13 mouse cellular contexts compared by ENCODE assay signal in genomic region chr4:75266773-75267550, GRCm38 (mm10). TPM values are rescaled to one million over a fixed set of nuclear protein-coding genes. Genes with fewer than 3 reads are reported as not detected.
DNase-seq lines count a peak whose midpoint lies in the region; ATAC-seq and TF ChIP-seq lines count a peak whose summit lies in the region.
"Had no signal": no experiment of that assay in that cellular context is flagged by ENCODE, and none has a peak within 500 bp of the region (broad histone marks: within the 10 kb centered on the region; RNA-seq: fewer than 3 reads in every experiment).

No protein-coding gene starts in this region.

- H3K27me3 ChIP-seq in lung, embryonic 16.5 days (ENCODE audit: control insufficient read depth, insufficient read depth, low read depth, low read length) = no peaks in the 10 kb centered on the region
- no peaks in the 10 kb centered on the region; the same call in 1 of the 2 replicates for H3K27me3 ChIP-seq in G1E (ENCODE audit: insufficient read depth, low read length)
- H3K27me3 ChIP-seq: hindbrain, embryonic 15.5 days had no signal

- H3K4me1 ChIP-seq in lung, embryonic 16.5 days (replicated peaks; ENCODE audit: control insufficient read depth, insufficient read depth, low read length) = 0 out of 2 replicates have a peak, but pooled peaks cover 5% of the 10 kb centered on the region
- peaks cover 5% of the 10 kb centered on the region; the same call in 1 of the 2 replicates for H3K4me1 ChIP-seq in G1E (ENCODE audit: insufficient read depth, low read depth, low read length)
- peaks cover 2% of the 10 kb centered on the region; the same call in 1 of the 2 replicates for H3K4me1 ChIP-seq in lung, adult 2 months (ENCODE audit: control insufficient read depth, insufficient read depth, low read length)
- H3K4me1 ChIP-seq: hindbrain, embryonic 15.5 days had no signal

- no peak for TF ChIP-seq CTCF in G1E (IDR thresholded peaks at IDR 0.05; ENCODE audit: low read depth, low read length)
- no peak for TF ChIP-seq CTCF in lung, adult 2 months (IDR thresholded peaks at IDR 0.05; ENCODE audit: insufficient read depth, low read length)

- no peak for TF ChIP-seq POLR2A in lung, adult 2 months (IDR thresholded peaks at IDR 0.05; ENCODE audit: borderline replicate concordance, extremely low read depth, low read depth, low read length)

- no peaks in the 10 kb centered on the region for H3K9me3 ChIP-seq in lung, embryonic 16.5 days (ENCODE audit: control insufficient read depth, low read length)
- no peaks in the 10 kb centered on the region for H3K9me3 ChIP-seq in G1E (replicated peaks)
- H3K9me3 ChIP-seq: hindbrain, embryonic 15.5 days had no signal

- 54% methylated on average over 6 of the region's 6 CpGs for WGBS in lung, embryonic 16.5 days
- 53% methylated on average over 6 of the region's 6 CpGs for WGBS in lung, adult 2 months

- H3K36me3 ChIP-seq in lung, embryonic 16.5 days (ENCODE audit: control insufficient read depth, insufficient read depth, low read length) = no peaks in the 10 kb centered on the region
- H3K36me3 ChIP-seq in G1E (replicated peaks) = no peaks in the 10 kb centered on the region
- H3K36me3 ChIP-seq: hindbrain, embryonic 15.5 days had no signal

- no peak overlapping the region for H3K4me3 ChIP-seq in lung, embryonic 16.5 days (ENCODE audit: low read length)
- no peak overlapping the region for H3K4me3 ChIP-seq in G1E (ENCODE audit: low read depth, low read length)
- no peak overlapping the region for H3K4me3 ChIP-seq in lung, adult 2 months (replicated peaks; ENCODE audit: extremely low read depth, low read depth, low read length)
- H3K4me3 ChIP-seq: hindbrain, embryonic 15.5 days; layer of hippocampus, adult 2 months had no signal

- no peak for DNase-seq in lung, postnatal 36 days
- DNase-seq in G1E (ENCODE audit: low spot score) = no peak
- DNase-seq in testis, postnatal 14 days (ENCODE audit: low spot score) = no peak
- DNase-seq in lung, adult 2 months = no peak
- DNase-seq in kidney, postnatal 25 days = no peak
- DNase-seq: cerebellum, adult 11 months; heart, adult 11 months; kidney, adult 8-10 months had no signal

- H3K27ac ChIP-seq in lung, embryonic 16.5 days (ENCODE audit: low read length) = no peak overlapping the region
- H3K27ac ChIP-seq: hindbrain, embryonic 15.5 days; layer of hippocampus, adult 2 months had no signal

- H3K9ac ChIP-seq in lung, embryonic 16.5 days (ENCODE audit: low read length) = no peak overlapping the region
- H3K9ac ChIP-seq: hindbrain, embryonic 15.5 days had no signal

- no peak overlapping the region for H3K4me2 ChIP-seq in lung, embryonic 16.5 days (ENCODE audit: low read depth, low read length)
- H3K4me2 ChIP-seq: hindbrain, embryonic 15.5 days had no signal

- ATAC-seq in lung, embryonic 16.5 days (ENCODE audit: low read depth) = peak; percentile 23; the same call in 1 of the 2 replicates
- ATAC-seq in G1E (ENCODE audit: extremely low read depth, insufficient number of reproducible peaks, low FRiP score, poor library complexity, severe bottlenecking) = peak; percentile 71
- ATAC-seq in hematopoietic stem cell, adult 5-6 weeks (replicated peaks in 1 of 2; ENCODE audit: insufficient read depth in 1 of 2, low FRiP score in 2 of 2, low TSS enrichment in 1 of 2, low read depth in 1 of 2, poor library complexity in 2 of 2, severe bottlenecking in 2 of 2) = 0 out of 4 replicates have a peak, but pooled peaks have one; percentile 13 to 32
- peak; percentile 82 for ATAC-seq in megakaryocyte-erythroid progenitor cell, adult 5-6 weeks (replicated peaks; ENCODE audit: low FRiP score, low TSS enrichment, poor library complexity, severe bottlenecking)

RNA-seq across cellular contexts. Expression of gene Dmac1, which starts 11.1 kb away (rescaled TPM):
- polyA plus RNA-seq in lung, embryonic 16.5 days (2015; fragmentation: Nextera tagmentation; extraction: Ambion mirVana) = 129 and 138 TPM in 2 replicates
- 59.6 and 84.3 TPM in 2 replicates for total RNA-seq in G1E (2014; fragmentation: Nextera tagmentation)
- total RNA-seq in G1E (2017) = 101 and 103 TPM in 2 replicates
- 141 and 162 TPM in 2 replicates for polyA plus RNA-seq in G1E (2012)
- 42.5 and 75.1 TPM in 2 replicates for total RNA-seq in hematopoietic stem cell, adult 5-6 weeks (2017)
- 101 and 106 TPM in 2 replicates for total RNA-seq in megakaryocyte-erythroid progenitor cell, adult 5-6 weeks (2014; fragmentation: Nextera tagmentation)
- total RNA-seq in megakaryocyte-erythroid progenitor cell, adult 5-6 weeks (2017) = 84.5 and 125 TPM in 2 replicates
- polyA plus RNA-seq in lung, adult 2 months (2012; rRNA removed) = 31.8 and 34.8 TPM in 2 replicates

Comparison
In these comparisons a context has a peak if more than half of its experiments do, and no peak if none do; other contexts are left out.
1. ATAC-seq: peak in every context shown above with its lines; median percentile 82 in megakaryocyte-erythroid progenitor cell, adult 5-6 weeks; 71 in G1E; 23 in lung, embryonic 16.5 days; 22 in hematopoietic stem cell, adult 5-6 weeks.